Mouse (Mus musculus): ENCODE measurements around the gene Wdr27. TPM values are rescaled to one million over a fixed set of nuclear protein-coding genes. Genes with fewer than 3 reads are reported as not detected.

The Wdr27 gene
- 5.9 TPM in 2 replicates for polyA plus RNA-seq (2015; fragmentation: Nextera tagmentation; extraction: Ambion mirVana)

DNA sequence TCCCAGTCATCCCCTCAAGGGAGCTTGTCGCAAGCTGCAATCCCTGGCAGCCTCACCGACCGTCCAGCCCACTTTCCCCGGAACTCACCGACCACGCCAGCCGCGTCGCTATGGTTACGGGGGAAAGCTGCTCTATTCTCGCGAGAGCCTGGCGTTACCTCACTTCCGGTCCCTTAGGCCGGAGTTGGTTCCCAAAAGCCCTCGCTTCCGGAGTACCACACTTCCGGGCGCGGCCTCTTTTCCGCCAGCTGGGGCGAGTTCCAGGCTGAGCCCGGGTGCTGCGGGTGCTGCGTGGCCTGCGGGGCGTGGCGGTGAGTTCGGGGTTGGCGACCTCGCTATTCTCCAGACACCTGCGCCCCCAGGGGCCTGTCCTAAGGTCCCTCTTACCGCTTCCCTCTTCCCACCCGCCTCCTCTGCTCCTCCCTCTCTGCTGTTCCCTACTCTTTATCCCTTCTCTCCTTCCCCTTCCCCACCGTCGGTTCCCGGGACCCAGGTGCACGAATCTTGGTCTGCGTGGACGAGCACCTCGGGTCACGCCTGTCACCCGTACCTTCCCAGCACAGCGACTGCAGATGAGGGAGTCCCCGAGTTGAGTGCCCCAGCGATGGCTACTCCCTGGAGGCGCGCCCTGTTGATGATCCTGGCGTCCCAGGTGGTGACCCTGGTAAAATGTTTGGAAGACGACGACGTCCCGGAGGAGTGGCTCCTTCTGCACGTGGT is at the start of gene Wdr27, which contains the start of gene 1600012H06Rik:
Gene Wdr27, minus strand, starts transcription at position 150 of the 720 bp plus-strand sequence.
Gene 1600012H06Rik, plus strand, starts transcription at position 176 of the 720 bp plus-strand sequence.

GRCm38 (mm10) chr17:14978362-14979038 is 35.5 kb upstream of the Wdr27 start, which contains the start of the genes 9030025P20Rik and Gm3417:
Gene 9030025P20Rik, plus strand, starts transcription at chr17:14978468.
Gene Gm3417, minus strand, starts transcription at chr17:14978790.

DNA sequence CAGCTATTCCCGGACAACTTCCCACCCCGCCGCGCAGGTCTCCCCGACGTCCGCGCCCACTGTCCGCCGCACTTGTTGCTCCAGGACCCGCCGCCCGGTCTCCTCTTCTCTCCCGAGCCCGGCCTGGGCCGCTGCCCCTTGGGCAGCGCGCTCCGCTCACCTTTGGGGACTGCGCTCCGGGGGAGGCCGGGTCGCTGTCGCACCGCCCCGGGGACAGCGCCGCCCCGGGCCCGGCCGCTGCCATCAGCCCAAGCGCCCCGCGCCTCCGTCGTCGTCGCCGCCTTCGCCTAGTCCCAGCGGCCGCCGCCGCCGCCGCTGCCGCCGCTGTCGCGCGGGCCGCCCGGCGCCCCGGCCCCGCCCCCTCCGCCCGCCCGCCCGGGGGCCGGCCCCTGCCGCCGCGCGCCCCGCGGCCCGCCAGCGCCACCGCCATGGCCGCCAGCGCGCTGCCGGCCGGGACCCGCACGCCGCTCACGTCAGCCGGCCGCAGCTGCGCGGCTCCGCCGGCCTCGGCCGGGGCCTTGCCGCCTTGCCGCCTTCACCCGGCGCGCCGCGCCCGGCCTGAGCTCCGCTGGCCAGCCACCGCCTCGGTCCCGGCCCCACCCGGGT is 18.1 kb upstream of the Wdr27 start, which contains the start of gene Phf10:
Gene Phf10, minus strand, starts transcription at position 323 of the 606 bp plus-strand sequence.

Other genes with a start within 250 kb of the Wdr27 start
- gene Thbs2, start 248.9 kb downstream of the Wdr27 start, polyA plus RNA-seq (2015; fragmentation: Nextera tagmentation; extraction: Ambion mirVana) = 116 and 146 TPM in 2 replicates
- 41.0 and 48.5 TPM in 2 replicates for gene 1600012H06Rik, start within 50 bp of the Wdr27 start, polyA plus RNA-seq (2015; fragmentation: Nextera tagmentation; extraction: Ambion mirVana)
- 26.0 and 30.8 TPM in 2 replicates for gene Phf10, start 18.1 kb upstream of the Wdr27 start, polyA plus RNA-seq (2015; fragmentation: Nextera tagmentation; extraction: Ambion mirVana)
- gene 9030025P20Rik, start 35.3 kb upstream of the Wdr27 start, polyA plus RNA-seq (2015; fragmentation: Nextera tagmentation; extraction: Ambion mirVana) = 5.8 and 7.7 TPM in 2 replicates
- 0.64 and 1.0 TPM in 2 replicates for gene Gm3417, start 35.6 kb upstream of the Wdr27 start, polyA plus RNA-seq (2015; fragmentation: Nextera tagmentation; extraction: Ambion mirVana)
- 5.3 and 5.4 TPM in 2 replicates for gene Gm3435, start 67.0 kb upstream of the Wdr27 start, polyA plus RNA-seq (2015; fragmentation: Nextera tagmentation; extraction: Ambion mirVana)
- 41.7 and 52.5 TPM in 2 replicates for gene Ermard, start 98.0 kb upstream of the Wdr27 start, polyA plus RNA-seq (2015; fragmentation: Nextera tagmentation; extraction: Ambion mirVana)
- gene Tcte3, start 98.3 kb upstream of the Wdr27 start, polyA plus RNA-seq (2015; fragmentation: Nextera tagmentation; extraction: Ambion mirVana) = 1.0 TPM in 1 of 2 replicates, not detected in the other
- 2.6 and 3.1 TPM in 2 replicates for gene Gm3448, start 98.4 kb upstream of the Wdr27 start, polyA plus RNA-seq (2015; fragmentation: Nextera tagmentation; extraction: Ambion mirVana)